1 mouse cellular context compared by ENCODE assay signal in the genomic region with DNA sequence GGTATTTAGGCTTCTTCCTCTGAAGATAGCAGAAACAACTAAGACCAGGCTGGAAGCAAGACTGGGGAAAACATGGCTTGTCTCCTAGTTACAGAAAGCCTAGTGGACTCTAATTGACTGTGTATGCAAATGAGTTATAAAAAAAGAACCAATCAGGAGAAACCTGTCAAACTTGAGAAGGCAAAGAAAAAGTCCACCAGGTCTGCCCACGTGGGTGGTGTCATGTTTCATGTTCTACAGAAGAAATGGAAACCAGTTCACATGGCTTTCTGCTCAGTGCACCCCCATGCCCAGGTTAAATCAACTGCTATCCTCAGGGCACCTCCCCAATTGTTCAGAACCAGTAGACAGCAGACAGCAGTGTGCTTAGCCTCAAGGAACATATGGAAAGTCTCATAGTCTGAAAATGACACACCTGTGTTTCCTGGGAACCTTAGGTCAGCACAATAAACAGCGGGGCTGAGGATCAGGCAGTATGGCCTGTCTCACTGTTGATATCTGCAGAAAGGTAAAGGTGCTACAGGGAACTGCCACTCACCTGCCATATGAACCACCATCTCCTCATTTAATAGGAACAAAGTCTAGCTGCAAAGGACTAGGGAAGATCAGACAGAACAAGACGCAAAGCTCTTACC.
A peak's percentile ranks its signal among the peaks of the same experiment; 100 is the strongest.
TF ChIP-seq lines count a peak whose summit lies in the region.

No protein-coding gene starts in this region.

TF ChIP-seq in CH12.LX, 34 proteins besides CTCF, POLR2A, EP300 and RAD21 (continued from another document):
- TF ChIP-seq SIN3A (IDR thresholded peaks at IDR 0.05; ENCODE audit: low read length) (peak; percentile 87), ETS1 (conservative IDR thresholded peaks at IDR 0.05; ENCODE audit: low read depth, low read length) (peak; percentile 31; the same call in 1 of the 2 replicates), JUN (IDR thresholded peaks at IDR 0.05; ENCODE audit: insufficient read depth, low read depth, low read length) (no peak), POLR2AphosphoS2 (IDR thresholded peaks at IDR 0.05; ENCODE audit: low read depth, low read length) (no peak), MXI1 (IDR thresholded peaks at IDR 0.05; ENCODE audit: low read depth, low read length) (peak; percentile 99), ZMIZ1 (IDR thresholded peaks at IDR 0.05; ENCODE audit: low read depth, low read length) (no peak), JUND (conservative IDR thresholded peaks at IDR 0.05; ENCODE audit: low read depth, low read length) (no peak), UBTF (IDR thresholded peaks at IDR 0.05; ENCODE audit: low read depth, low read length) (no peak), MAZ (IDR thresholded peaks at IDR 0.05; ENCODE audit: low read depth, low read length) (no peak), GABPA (IDR thresholded peaks at IDR 0.05; ENCODE audit: insufficient replicate concordance, low read depth, low read length) (no peak), MYC (IDR thresholded peaks at IDR 0.05; ENCODE audit: low read depth, low read length) (peak; percentile 96), NELFE (IDR thresholded peaks at IDR 0.05; ENCODE audit: low read depth, low read length) (no peak), MAX (IDR thresholded peaks at IDR 0.05; ENCODE audit: low read length) (peak; percentile 95), ZKSCAN1 (IDR thresholded peaks at IDR 0.05; ENCODE audit: borderline replicate concordance, low read depth, low read length) (no peak), IRF4 (IDR thresholded peaks at IDR 0.05; ENCODE audit: low read depth, low read length) (peak; percentile 54; the same call in 1 of the 2 replicates), MAFK (IDR thresholded peaks at IDR 0.05; ENCODE audit: insufficient replicate concordance, low read length) (no peak), USF2 (conservative IDR thresholded peaks at IDR 0.05; ENCODE audit: low read depth, low read length) (peak; percentile 63), MEF2A (IDR thresholded peaks at IDR 0.05; ENCODE audit: borderline replicate concordance, low read depth, low read length) (no peak), USF1 (IDR thresholded peaks at IDR 0.05; ENCODE audit: low read depth, low read length) (peak; percentile 75), TCF12 (IDR thresholded peaks at IDR 0.05; ENCODE audit: low read depth, low read length) (0 out of 2 replicates have a peak, but pooled peaks have one; percentile 13), RCOR1 (conservative IDR thresholded peaks at IDR 0.05; ENCODE audit: low read depth, low read length) (no peak), TBP (conservative IDR thresholded peaks at IDR 0.05; ENCODE audit: low read depth, low read length) (0 out of 2 replicates have a peak, but pooled peaks have one; percentile 27), ZNF384 (IDR thresholded peaks at IDR 0.05; ENCODE audit: low read depth, low read length) (peak; percentile 83)
